Mouse (Mus musculus) spleen, adult 2 months (tissue): Measurements from ENCODE around the gene Psmb2.

Experiments used
- CTCF ChIP-seq: fragments of 200-500 bp; IDR thresholded peaks from 2 replicates; pipeline ENCODE4 v1.5.1; 2011; ENCODE audit warnings: mild to moderate bottlenecking, inconsistent platforms; ENCODE audit not compliant: insufficient read depth, insufficient read length, insufficient replicate concordance; ENCODE audit errors: extremely low read depth
- POLR2A ChIP-seq: fragments of 200-500 bp; IDR thresholded peaks from 2 replicates; pipeline ENCODE4 v1.6.1; 2011; ENCODE audit warnings: low read depth, low read length, inconsistent platforms

DNA sequence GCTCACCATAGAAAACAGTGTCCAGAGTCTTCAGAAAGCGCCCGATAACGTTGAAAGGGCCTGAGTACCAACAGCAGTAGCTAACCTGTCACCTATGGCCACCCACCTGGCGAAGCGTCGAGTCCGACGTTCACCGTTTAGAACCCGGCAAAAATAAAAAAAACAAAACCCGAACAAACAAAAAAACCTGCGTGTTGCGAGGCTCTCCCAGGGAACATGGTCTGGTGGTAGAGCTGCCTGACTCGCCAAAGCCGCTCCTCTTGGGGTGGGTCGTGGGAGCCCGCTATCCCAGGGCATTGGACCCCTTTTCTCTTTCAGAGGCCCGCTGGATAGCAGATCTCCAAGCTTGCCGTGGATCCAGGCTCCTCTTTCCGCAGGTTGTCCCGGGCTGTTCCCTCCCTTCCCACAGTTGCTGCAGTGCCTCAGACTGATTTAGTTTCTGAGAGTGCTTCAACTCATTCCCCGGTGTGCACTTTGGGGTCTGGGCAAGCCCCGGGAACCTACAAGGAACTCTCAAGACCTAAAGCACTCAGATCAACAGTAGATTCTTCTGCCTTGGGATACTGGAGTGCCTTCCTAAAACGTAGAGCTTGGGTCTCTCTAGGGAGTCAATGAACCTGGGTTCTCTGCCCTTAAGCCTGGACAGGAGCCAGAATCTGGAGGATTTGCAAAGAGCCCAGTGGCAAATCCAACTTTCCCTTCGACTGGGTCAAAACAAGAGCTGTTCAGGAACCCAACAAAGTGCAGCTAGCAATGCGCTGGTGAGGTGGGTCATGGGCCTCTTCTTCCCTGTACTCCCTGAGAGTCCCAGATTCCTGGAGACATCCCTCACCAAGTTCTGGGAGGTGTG, 55.3 kb downstream of the Psmb2 start:
- no peak for TF ChIP-seq CTCF
- TF ChIP-seq POLR2A, result no peak
